Mouse (Mus musculus) embryo, embryonic 10.5 days (tissue): ENCODE measurements around the gene Wdr45.
A peak's percentile ranks its signal among the peaks of the same experiment; 100 is the strongest.

ENCODE experiments used
- DNase-seq: peaks from one replicate; pipeline ENCODE4 v3.0.0-alpha.2; 2015; ENCODE audit warnings: low spot score

Gene Wdr45

DNA sequence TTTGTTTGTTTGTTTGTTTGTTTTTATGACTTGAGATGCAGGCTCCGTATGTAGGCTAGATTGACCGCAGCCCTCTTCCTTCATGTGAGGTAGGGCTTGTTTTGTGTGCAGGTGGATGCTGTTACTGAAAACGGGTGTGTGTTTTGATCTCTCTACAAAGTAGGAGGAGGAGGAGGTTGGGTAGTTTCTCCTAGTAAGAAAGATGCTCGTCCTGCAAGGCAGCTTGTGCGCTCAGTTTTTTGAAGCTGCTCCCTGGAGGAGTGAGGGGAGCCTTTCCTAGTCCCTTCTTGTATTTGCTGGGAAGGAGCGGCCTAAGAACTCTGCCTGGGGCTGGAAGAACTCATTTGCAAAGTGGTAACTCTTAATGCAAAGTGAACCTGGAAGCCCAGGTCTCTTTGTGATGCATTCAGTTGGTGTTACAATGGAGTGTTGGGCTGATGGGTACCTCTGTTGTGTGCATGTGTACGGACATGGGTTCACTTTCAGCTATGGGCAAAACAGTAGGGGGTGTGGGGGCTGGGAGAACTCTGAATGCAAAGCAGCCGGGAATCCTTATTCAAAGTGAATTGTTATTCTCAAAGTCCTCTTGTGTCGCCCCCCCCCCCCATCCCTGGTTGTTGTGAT is 50.6 kb downstream of the Wdr45 start:
- no peak for DNase-seq

DNA sequence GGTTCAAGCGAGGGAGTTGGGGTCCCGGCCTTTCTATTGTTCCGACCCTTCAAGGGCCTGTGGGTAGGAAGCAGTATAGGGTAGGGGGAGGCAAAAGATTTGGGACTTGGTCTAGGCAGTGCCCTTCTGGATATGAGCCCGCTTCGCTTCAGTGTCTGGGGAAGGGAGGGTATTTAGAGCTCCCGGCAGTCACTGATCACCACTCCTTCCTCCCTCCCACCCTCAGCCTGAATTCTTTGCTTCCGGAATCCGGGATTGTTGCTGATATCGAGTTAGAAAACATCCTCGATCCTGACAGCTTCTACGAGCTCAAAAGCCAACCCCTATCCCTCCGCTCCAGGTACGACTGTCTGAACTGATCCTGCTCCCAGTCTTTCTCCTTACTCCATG is 51.1 kb downstream of the Wdr45 start:
- peak; percentile 5 for DNase-seq

DNA sequence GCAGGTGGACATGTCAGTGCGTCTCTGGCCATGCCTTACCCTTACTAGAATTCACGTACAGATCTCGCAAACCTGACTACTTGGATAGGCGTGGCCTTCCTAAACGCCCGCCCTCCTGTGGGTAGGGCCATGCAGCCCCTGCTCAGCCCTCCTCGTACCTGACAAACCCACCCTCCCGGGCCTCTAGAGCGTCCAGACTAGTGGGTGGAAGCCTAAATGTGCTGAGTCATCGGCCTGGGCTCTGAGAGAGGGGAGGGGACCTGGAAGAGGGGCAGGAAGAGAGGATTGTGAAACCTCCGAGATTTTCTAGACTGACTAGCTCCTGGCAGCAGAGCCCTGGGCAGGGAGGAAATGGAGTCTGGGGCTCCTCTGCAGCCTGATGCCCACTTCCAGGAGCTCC is 51.6 kb downstream of the Wdr45 start:
- DNase-seq = peak; percentile 54

DNA sequence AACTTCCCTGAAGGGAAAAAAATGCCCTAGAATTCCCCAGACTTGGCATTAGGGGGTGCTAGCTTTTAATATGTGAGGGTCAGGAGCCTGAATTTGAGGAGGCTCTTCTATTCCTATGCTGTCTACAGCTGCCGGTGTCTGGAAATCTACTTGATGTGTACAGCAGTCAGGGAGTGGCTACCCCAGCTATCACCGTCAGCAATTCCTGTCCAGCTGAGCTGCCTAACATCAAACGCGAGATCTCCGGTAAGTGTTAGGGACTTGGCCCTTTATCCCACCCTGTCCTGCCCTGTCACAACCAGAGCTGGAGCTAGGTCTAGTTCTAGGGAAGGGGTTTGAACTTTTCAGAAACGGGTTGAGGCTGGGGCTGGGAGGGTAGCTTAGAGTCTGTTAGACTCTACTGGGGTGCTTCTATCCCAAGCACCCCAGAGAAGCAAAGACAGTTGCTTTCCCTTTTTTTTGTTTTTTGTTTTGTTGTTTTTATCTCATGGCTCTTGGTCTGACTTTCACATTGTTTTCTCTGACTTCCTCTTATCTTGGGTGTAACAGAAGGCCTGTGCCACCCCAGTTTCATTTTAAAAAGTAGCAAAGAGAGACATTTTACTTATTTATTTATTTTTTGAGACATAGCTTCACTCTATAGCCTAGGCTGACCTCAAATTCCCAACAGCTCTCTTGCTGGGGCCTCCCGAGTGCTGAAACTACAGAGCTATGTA is 55.3 kb downstream of the Wdr45 start:
- DNase-seq = no peak

DNA sequence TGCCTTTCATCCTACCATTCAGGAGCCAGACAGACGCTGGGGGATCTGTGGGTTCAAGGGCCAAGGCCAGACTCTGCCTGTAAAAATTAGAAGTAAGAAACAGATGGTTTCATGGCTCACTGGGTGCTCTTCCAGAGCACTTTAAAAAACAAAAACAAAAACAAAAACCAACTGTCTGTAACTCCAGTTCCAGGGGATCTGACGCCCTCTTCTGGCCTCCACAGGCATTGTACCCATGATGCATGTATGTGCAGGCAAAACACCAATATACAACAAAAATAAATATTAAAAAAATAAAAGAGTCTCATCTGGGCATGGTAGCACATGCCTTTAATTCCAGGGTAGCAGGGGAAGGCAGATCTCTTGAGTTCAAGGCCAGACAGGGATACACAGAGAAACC is 58.6 kb downstream of the Wdr45 start:
- no peak for DNase-seq

DNA sequence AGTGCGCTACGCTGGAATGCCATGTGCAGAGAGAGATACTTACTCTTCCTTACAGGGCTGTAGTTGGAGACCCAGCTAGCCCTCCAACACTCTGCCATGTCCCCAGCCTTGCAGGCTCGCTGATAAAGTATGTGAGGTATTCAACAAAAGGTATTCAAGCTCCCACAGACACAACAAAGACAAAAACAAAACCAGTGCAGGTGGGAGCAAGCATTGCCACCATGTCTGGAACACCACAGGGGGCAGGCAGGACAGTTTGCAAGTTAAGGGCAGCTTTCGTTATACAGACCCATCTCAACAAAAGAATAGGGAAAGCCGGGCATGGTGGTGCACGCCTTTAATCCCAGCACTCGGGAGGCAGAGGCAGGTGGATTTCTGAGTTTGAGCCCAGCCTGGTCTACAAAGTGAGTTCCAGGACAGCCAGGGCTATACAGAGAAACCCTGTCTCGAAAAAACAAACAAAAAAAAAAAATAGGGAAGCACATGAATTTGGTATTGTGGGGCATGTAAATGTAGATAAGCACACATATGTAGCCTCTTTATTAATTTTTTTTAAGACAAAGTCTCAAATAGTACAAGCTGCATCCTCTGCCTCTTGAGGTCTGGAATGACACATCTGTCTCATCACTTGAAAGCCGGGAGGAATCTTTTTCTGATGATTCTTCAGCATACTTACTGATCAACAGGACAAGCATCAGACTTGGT is 61.5 kb downstream of the Wdr45 start:
- DNase-seq = no peak

DNA sequence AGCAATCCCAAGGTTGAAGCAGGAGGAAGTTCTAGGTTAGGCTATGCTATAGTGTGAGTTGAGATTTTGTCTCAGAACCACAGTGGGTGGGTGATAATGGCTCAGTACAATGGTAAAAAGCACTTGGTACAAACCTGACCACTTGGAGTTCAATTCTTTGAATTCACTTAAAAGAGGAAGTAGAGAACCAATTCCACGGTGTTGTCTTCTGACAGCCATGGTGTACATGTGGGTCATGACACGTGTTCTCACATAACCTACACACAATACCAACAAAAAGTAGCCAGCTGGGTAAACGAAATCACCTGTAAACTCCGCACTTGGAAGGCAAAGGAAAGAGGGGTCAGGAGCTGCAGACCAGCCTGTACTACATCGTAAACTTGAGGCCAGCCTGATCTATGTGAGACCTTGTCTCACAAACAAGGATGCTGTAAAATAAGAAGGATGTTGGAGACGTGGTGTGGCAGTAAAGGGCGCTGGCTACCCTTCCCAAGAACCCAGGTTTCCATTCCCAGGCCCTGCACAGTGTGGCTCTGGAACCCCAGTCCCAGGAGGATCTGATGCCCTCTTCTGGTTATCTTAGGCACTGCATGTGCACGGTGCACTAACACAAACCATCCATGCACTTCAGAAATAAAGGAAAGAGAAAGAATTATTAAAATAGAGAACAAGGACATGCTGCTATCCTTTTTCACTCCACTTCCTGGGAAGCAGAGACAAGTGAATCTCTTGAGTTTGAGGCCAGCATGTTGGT is 62.4 kb downstream of the Wdr45 start:
- peak; percentile 73 for DNase-seq
